Mouse (Mus musculus) MEL (cell line): Measurements from ENCODE around the gene Itga11. TPM values are rescaled to one million over a fixed set of nuclear protein-coding genes. Genes with fewer than 3 reads are reported as not detected.

Source experiments
- DNase-seq: peaks from one replicate; pipeline ENCODE4 v3.0.0; 2011; ENCODE audit warnings: low read depth, low spot score
- H3K27ac ChIP-seq: 2 replicates; pipeline ENCODE4 v1.5.1; 2012; ENCODE audit warnings: low read depth, mild to moderate bottlenecking, control low read depth, low read length, moderate library complexity; ENCODE audit not compliant: control insufficient read depth
- H3K27me3 ChIP-seq, 2 experiments: fragments of 150-350 bp in 1 of 2; sonication (generic) in 1 of 2; 2 replicates each; pipeline ENCODE4 v1.6.1; 2012; ENCODE audit warnings: low read length in 2 of 2, mild to moderate bottlenecking in 2 of 2, improper control_type of control experiment in 1 of 2, moderate library complexity in 1 of 2; ENCODE audit not compliant: insufficient read depth in 2 of 2, control insufficient read depth in 1 of 2
- H3K36me3 ChIP-seq, 2 experiments: 2 replicates each; pipeline ENCODE4 v1.6.1; 2012 to 2014; ENCODE audit warnings: low read length in 2 of 2, improper control_type of control experiment in 1 of 2, inconsistent platforms in 1 of 2, mild to moderate bottlenecking in 1 of 2; ENCODE audit not compliant: insufficient read depth in 2 of 2, control insufficient read depth in 1 of 2
- H3K4me1 ChIP-seq, 2 experiments: fragments of 150-350 bp in 1 of 2; sonication (generic) in 1 of 2; 2 replicates each; pipeline ENCODE4 v1.6.1; 2012; ENCODE audit warnings: low read length in 2 of 2, improper control_type of control experiment in 1 of 2, mild to moderate bottlenecking in 1 of 2; ENCODE audit not compliant: insufficient read depth in 2 of 2, control insufficient read depth in 1 of 2
- H3K4me3 ChIP-seq, 2 experiments: fragments of 150-350 bp in 1 of 2; sonication (generic) in 1 of 2; 2 replicates each; pipeline ENCODE4 v1.5.1; 2012; ENCODE audit warnings: low read depth in 2 of 2, low read length in 2 of 2, mild to moderate bottlenecking in 2 of 2, moderate library complexity in 2 of 2, control low read depth in 1 of 2, improper control_type of control experiment in 1 of 2; ENCODE audit not compliant: control insufficient read depth in 1 of 2, insufficient read depth in 1 of 2
- H3K79me2 ChIP-seq: 2 replicates; pipeline ENCODE4 v1.6.1; 2012; ENCODE audit warnings: mild to moderate bottlenecking, low read length, moderate library complexity; ENCODE audit not compliant: control insufficient read depth, poor library complexity, insufficient read depth
- H3K9ac ChIP-seq: 2 replicates; pipeline ENCODE4 v1.6.1; 2012; ENCODE audit warnings: low read depth, mild to moderate bottlenecking, control low read depth, low read length, moderate library complexity; ENCODE audit not compliant: control insufficient read depth, poor library complexity, severe bottlenecking
- H3K9me3 ChIP-seq: fragments of 150-350 bp; sonication (generic); replicated peaks from 2 replicates; pipeline ENCODE4 v1.6.1; 2012; ENCODE audit warnings: mild to moderate bottlenecking, low read length, improper control_type of control experiment, moderate library complexity; ENCODE audit not compliant: insufficient read depth
- CTCF ChIP-seq, 3 experiments: IDR thresholded peaks in 2 of 3; conservative IDR thresholded peaks in 1 of 3; 2 replicates each; pipeline ENCODE4 v1.5.1; 2011 to 2012; ENCODE audit warnings: low read length in 3 of 3, low read depth in 2 of 3, mild to moderate bottlenecking in 2 of 3, improper control_type of control experiment in 1 of 3, inconsistent platforms in 1 of 3, mixed read lengths in 1 of 3, moderate library complexity in 1 of 3; ENCODE audit not compliant: control insufficient read depth in 1 of 3, insufficient read depth in 1 of 3, poor library complexity in 1 of 3, severe bottlenecking in 1 of 3
- EP300 ChIP-seq, 2 experiments: IDR thresholded peaks; 2 replicates each; pipeline ENCODE4 v1.6.1; 2011; ENCODE audit warnings: improper control_type of control experiment in 2 of 2, low read length in 2 of 2, low read depth in 1 of 2, mild to moderate bottlenecking in 1 of 2
- GABPA ChIP-seq: IDR thresholded peaks from 2 replicates; pipeline ENCODE4 v1.6.1; 2012; ENCODE audit warnings: low read depth, mild to moderate bottlenecking, inconsistent platforms, low read length, improper control_type of control experiment, moderate library complexity
- GATA1 ChIP-seq: IDR thresholded peaks from 2 replicates; pipeline ENCODE4 v1.6.1; 2011; ENCODE audit warnings: low read depth, low read length, improper control_type of control experiment
- JUND ChIP-seq: IDR thresholded peaks from 2 replicates; pipeline ENCODE4 v1.6.1; 2011; ENCODE audit warnings: low read depth, mild to moderate bottlenecking, improper control_type of control experiment, low read length
- MEF2A ChIP-seq: IDR thresholded peaks from 2 replicates; pipeline ENCODE4 v1.6.1; 2014; ENCODE audit warnings: low read depth, mild to moderate bottlenecking, inconsistent platforms, low read length, improper control_type of control experiment; ENCODE audit not compliant: poor library complexity, insufficient replicate concordance, severe bottlenecking; ENCODE audit errors: extremely low read depth
- NELFE ChIP-seq: IDR thresholded peaks from 2 replicates; pipeline ENCODE4 v1.6.1; 2011; ENCODE audit warnings: low read depth, low read length, improper control_type of control experiment
- SIN3A ChIP-seq: IDR thresholded peaks from 2 replicates; pipeline ENCODE4 v1.6.1; 2012; ENCODE audit warnings: low read length, improper control_type of control experiment, inconsistent platforms
- TBP ChIP-seq: IDR thresholded peaks from 2 replicates; pipeline ENCODE4 v1.8.0; 2011; ENCODE audit warnings: low read depth, low read length, improper control_type of control experiment
- USF1 ChIP-seq: IDR thresholded peaks from 2 replicates; pipeline ENCODE4 v1.6.1; 2014; ENCODE audit warnings: low read depth, mild to moderate bottlenecking, inconsistent platforms, low read length, improper control_type of control experiment, moderate library complexity
- USF2 ChIP-seq, 2 experiments: IDR thresholded peaks; 2 replicates each; pipeline ENCODE4 v1.6.1; 2011 to 2012; ENCODE audit warnings: improper control_type of control experiment in 2 of 2, low read length in 2 of 2, borderline replicate concordance in 1 of 2, inconsistent platforms in 1 of 2, low read depth in 1 of 2, mild to moderate bottlenecking in 1 of 2; ENCODE audit not compliant: insufficient read depth in 1 of 2
- ZNF384 ChIP-seq: IDR thresholded peaks from 2 replicates; pipeline ENCODE4 v1.6.1; 2012; ENCODE audit warnings: low read depth, mild to moderate bottlenecking, inconsistent platforms, low read length, improper control_type of control experiment
- polyA plus RNA-seq, 2 experiments: library from polyadenylated mRNA; stranded (reverse) in 1 of 2; unstranded in 1 of 2; fragments of >175 nt in 1 of 2; fragments of >200 nt in 1 of 2; gene quantifications; 2 replicates each; pipeline versions ENCODE4 v1.2.1 to v1.2.4; 2012; ENCODE audit warnings: low replicate concordance in 2 of 2, low read depth in 1 of 2; ENCODE audit not compliant: insufficient read length in 2 of 2, insufficient read depth in 1 of 2, missing spikeins in 1 of 2
- total RNA-seq: library from RNA; depleted of rRNA; stranded (reverse); fragments of 300-350 nt; gene quantifications from 2 replicates; pipeline ENCODE4 v1.2.3, GENCODE M21; 2012

The Itga11 gene
- total and polyA plus RNA-seq, 3 experiments, result not detected

DNA sequence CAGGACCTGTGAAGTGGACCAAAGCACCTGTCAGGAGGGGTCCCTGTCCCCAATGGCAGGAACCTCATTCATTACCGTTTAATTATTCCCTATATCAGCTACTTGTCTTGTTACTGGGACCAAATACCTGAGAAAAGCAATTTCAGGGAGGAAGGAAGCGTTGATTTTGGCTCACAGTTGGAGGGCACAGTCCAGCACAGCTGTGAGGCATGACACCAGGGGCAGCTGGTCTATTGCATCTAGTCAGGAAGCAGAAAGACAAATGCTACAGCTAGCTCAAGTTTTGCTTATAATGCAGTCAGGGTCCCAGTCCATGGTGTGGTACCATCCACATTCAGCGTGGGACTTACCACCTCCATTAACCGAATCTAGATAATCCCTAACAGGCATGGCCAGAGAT, 29.6 kb downstream of the Itga11 start:
- Histone ChIP-seq H3K4me3 (no peak overlapping the region), H3K27ac (no peak overlapping the region), H3K27me3 (peaks cover 15 to 27% of the 10 kb centered on the region in 2 experiments), H3K36me3 (no peaks in the 10 kb centered on the region), H3K9me3 (no peaks in the 10 kb centered on the region), H3K4me1 (no peaks in the 10 kb centered on the region), H3K9ac (no peak overlapping the region), H3K79me2 (no peaks in the 10 kb centered on the region)
- no peak for DNase-seq
- TF ChIP-seq USF2 (IDR thresholded peaks at IDR 0.05; ENCODE audit: borderline replicate concordance in 1 of 2, insufficient read depth in 1 of 2, low read depth in 1 of 2, low read length in 2 of 2) (no peak), USF1 (no peak), JUND (no peak), GATA1 (no peak), TBP (no peak), SIN3A (no peak)

DNA sequence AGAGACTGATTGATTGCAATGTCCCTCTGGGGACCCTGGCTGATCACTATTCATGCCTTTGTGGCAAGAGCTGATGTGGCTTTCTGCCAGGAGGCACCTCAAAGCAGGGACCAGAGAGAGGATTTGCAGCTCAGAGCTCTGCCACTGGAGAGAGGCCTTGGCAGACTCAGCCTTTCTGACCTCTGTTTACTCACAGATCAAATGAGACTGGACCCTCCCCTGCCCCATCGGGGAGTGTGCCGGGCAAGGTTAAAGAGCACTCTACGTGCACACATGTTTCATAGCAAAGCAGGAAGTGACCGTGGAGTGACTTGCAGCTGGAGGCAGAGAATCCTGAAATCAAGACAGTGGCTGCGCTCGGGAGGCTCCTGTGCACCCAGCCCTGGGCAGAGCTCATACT, 30.2 kb downstream of the Itga11 start:
- no peak for DNase-seq
- Histone ChIP-seq H3K79me2 (no peaks in the 10 kb centered on the region), H3K4me1 (no peaks in the 10 kb centered on the region), H3K4me3 (no peak overlapping the region), H3K27me3 (peaks cover 9 to 26% of the 10 kb centered on the region in 2 experiments), H3K9me3 (no peaks in the 10 kb centered on the region), H3K36me3 (no peaks in the 10 kb centered on the region), H3K27ac (no peak overlapping the region), H3K9ac (no peak overlapping the region)
- no peak for TF ChIP-seq EP300 (IDR thresholded peaks at IDR 0.05; ENCODE audit: low read depth in 1 of 2, low read length in 2 of 2)
- TF ChIP-seq GABPA, result no peak
- TF ChIP-seq SIN3A, result no peak
- TF ChIP-seq CTCF (IDR thresholded peaks at IDR 0.05 in 2 of 3, conservative IDR thresholded peaks at IDR 0.05 in 1 of 3; ENCODE audit: control insufficient read depth in 1 of 3, insufficient read depth in 1 of 3, low read depth in 2 of 3, low read length in 3 of 3, poor library complexity in 1 of 3, severe bottlenecking in 1 of 3), result no peak
- TF ChIP-seq JUND, result no peak
- no peak for TF ChIP-seq ZNF384

DNA sequence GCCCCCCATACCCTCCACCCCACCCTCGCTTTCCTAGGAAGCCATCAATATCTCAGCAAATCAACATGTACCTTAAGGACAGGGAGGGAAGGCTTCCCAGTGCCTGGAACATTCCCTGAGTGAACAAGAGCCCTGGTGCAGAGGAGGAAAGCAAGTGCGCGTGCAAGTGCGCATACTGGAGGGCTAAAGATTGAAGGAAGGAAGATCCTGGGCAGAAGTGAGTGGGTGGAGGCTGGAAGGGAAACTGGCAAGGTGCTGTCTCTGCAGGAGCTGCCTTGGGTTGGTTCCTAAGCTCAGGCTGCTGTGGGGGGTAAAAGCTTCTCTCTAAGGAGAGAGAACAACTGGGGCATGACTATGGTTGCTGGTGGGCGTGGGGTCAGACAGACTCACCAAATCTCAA, 32.4 kb downstream of the Itga11 start:
- no peak for DNase-seq
- Histone ChIP-seq H3K9ac (no peak overlapping the region), H3K9me3 (no peaks in the 10 kb centered on the region), H3K36me3 (no peaks in the 10 kb centered on the region), H3K27ac (no peak overlapping the region), H3K4me1 (no peaks in the 10 kb centered on the region), H3K4me3 (no peak overlapping the region), H3K79me2 (no peaks in the 10 kb centered on the region), H3K27me3 (peaks cover 2 to 22% of the 10 kb centered on the region in 2 experiments)
- TF ChIP-seq MEF2A (no peak), NELFE (no peak), GABPA (no peak)
